Mouse (Mus musculus) large intestine, adult 2 months (tissue): ENCODE data around the gene Sec16b. TPM values are rescaled to one million over a fixed set of nuclear protein-coding genes. Genes with fewer than 3 reads are reported as not detected.

ENCODE experiments used
- DNase-seq: peaks from one replicate; pipeline ENCODE4 v3.0.0-alpha.2; 2012; ENCODE audit warnings: low read depth, low spot score
- WGBS: fragments of 180-500 bp; shearing (Covaris S2); methylation state at CpG from one replicate; pipeline ENCODE4 v1.1.7; 2018; 5-methylcytosine and 5-hydroxymethylcytosine counted together
- polyA plus RNA-seq: library from polyadenylated mRNA; depleted of rRNA; stranded (reverse); fragments of >200 nt; gene quantifications from 2 replicates; pipeline ENCODE4 v1.2.3, GENCODE M21; 2012

Gene Sec16b
- polyA plus RNA-seq, 1 experiment: 11.5 TPM

DNA sequence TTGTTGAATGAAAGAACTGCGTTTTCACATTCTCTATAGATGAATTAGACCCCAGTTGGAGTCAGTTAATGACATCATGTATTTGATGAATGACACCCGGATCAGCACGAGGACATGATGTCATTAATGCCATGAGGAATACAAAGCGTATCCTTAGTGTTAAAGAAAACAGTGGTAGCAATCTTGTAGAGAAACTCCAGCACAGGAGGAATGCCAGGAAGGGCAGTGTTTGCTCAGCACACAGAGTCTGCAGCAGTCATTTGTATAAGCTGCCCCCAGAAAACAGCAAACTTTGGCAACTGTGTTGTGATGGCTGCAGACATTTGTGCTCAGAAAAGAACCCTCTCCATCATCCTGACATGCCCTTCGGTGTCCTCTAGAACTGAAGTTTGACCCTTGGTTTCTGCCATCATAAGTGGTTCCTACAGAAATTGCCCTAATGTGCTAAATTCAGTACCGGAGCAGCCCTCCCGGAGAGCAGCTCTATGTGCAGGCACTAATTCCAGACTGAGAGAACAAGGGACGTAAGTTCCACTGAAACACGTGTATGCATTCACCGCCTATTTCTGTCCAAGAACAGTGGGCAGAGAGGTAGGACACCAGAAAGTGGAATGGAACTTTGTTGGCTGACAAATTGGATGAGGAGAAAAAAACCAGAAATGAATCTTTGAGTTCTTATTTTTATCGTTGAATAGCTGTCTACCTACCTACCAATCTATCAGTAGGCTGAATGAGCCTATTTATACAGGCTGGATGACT is 6.3 kb downstream of the Sec16b start:
- 61% methylated on average over 11 of the region's 11 CpGs for WGBS
- no peak for DNase-seq

DNA sequence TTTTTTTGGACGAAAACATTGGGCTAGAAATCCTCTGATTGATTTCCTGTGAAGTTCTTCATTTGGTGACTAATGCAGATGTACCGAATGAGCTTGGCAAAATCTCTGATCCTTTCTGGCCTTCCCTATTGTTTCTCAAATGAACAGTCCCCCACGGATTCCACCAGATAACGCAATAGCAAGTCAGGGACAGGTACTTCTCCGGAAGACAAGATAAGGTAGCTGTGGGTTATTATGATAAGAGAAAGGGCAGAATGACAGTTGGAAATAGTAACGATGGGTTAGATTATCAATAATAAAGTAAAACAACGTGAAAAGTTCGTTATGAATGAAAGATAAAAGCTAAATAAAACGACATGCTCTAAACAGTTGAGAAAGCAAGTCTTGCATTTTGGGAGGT is 7.0 kb downstream of the Sec16b start:
- no peak for DNase-seq
- WGBS: 87% methylated on average over 9 of the region's 9 CpGs

DNA sequence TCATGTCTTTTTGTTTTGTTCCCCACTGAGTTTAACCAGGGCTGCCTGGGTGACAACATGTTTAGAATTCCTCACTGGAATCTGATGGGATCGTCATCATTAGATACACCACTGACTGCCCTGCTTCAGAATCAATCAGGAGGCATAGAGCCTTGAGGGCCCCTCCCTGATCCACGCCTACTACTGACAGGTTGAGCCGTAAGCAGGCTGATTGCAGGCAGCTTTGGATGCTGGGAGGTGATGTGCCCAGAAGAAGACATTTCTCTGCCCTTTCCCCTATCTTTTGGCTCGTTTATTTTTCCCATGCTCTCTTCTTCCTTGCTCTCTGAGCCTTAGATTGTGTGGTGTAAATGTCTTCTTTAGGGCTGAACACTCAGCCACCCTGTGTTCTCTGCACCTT is 7.8 kb downstream of the Sec16b start:
- WGBS: 28% methylated on average over 4 of the region's 4 CpGs
- no peak for DNase-seq

DNA sequence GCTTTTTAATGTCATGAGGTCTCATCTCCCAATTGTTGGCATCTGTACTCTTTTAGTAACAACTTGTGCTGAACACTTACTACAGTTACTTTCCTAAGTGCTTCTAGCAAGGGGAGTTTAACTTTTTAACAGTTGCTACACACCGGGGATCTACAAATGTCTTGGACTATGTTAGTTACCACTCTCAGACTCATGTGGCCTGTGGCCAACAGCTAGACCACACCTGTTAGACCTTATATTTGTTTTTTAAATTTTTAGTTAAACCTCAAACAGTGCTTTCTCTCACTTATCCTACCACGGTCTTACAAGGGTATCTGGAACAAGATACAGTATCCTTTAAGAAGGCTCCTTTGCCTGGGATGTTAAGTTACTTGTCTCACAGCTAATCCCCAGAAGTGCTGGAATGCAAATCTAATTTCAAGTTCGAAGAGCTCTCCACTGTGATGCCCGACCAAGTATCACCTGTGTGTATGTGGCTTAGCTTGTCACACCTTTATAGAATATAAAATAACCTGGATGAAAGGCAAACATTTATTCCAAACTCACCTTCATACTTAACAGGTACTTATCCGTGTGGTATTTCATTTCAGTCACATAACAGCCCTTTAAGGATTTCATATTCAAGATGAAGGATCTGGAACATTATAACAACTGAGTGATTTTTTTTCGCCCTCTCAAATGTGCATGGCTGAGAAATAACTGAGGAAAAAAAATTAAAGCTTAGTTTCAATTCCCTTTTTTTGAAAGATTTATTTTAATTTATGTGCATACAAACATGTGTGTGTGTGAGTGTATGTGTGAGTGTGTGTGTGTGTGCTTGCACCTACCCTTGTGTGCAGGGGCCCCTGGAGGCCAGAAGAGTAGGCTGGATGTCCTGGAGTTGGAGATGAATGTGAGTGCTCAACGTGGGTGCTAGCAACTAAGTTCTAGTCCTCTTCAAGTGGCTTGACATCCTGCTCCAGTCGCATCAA is 10.6 kb downstream of the Sec16b start:
- DNase-seq: no peak
- 70% methylated on average over 8 of the region's 8 CpGs for WGBS

DNA sequence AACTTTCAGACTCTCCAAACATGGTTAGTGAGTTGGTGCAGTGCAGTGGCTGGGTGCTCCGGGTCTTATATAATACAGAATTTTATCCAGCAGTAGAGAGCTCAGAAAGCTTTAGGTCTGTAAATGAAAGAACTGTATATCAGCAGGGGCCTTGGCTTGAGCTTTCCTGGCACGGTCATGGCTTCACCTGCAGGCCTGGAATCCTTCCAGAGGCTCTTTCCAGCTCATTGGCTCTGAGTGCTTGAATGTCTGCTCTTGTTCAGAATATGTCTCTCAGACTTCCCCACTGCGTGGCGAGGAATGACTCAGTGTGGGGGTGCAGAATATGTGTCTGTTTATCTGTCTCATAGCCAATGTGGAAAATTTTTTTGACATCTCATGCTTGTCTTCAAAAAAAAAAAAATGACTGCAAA is 11.6 kb downstream of the Sec16b start:
- 7% methylated on average over 4 of the region's 4 CpGs for WGBS
- no peak for DNase-seq

DNA sequence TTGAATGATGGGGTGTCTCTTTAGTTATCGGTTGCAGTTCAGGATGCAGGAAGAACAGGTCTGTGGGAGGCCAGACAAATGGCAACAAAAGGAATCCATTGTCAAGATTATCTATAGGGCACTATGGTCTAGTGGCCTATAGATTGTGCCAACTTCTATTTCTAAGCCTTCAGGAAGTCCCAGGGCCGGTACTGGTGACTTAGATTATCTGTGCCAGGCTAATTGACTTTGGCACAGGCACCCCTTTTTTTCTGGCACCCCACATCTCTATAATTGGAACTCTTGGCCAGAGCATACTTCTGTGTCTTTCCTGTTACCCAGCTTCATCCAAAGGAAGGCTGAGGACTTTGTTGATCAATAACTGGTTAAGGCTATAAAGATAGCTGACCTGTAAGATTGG is 12.9 kb downstream of the Sec16b start:
- DNase-seq: no peak
- 39% methylated on average over 2 of the region's 2 CpGs for WGBS

DNA sequence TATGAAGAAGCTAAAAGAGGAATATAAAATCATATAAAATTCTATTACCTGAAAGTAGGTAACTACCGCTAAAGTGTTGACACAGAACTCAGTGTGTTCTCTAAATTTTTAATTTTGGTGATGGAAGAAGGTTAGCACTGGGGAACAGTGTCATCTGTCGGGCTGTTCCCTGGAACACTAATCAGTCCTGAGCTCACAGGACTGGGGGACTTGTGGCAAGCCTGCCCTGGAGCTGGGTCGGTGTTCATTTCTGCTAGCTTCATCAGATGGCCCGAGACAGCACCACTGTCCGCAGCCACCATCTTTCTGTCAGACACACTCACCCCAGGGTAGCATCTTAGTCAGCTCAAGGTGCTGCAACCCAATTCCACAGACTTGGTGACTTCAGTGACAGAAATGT is 15.8 kb downstream of the Sec16b start:
- no peak for DNase-seq
- 93% methylated on average over 5 of the region's 5 CpGs for WGBS

DNA sequence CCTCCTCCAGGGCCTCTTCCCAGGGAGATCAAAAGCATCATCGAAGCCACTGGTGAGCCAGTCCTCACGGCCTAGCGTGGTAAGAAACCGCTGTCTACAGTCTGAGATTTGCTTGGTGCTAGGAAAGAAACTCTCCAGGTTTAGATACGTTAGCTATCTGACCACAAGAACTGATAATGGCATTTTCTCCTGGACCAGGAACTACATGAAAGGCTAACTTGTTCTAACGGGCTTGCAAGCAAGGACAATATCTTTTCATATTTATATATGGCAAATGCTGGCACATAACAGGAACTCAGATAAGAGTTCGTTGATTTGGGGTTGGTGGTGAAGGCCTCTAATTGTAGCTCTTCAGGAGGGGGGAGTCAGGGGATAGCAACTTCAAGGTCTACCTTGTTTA is 18.2 kb downstream of the Sec16b start:
- DNase-seq: no peak
- WGBS: 34% methylated on average over 7 of the region's 7 CpGs

DNA sequence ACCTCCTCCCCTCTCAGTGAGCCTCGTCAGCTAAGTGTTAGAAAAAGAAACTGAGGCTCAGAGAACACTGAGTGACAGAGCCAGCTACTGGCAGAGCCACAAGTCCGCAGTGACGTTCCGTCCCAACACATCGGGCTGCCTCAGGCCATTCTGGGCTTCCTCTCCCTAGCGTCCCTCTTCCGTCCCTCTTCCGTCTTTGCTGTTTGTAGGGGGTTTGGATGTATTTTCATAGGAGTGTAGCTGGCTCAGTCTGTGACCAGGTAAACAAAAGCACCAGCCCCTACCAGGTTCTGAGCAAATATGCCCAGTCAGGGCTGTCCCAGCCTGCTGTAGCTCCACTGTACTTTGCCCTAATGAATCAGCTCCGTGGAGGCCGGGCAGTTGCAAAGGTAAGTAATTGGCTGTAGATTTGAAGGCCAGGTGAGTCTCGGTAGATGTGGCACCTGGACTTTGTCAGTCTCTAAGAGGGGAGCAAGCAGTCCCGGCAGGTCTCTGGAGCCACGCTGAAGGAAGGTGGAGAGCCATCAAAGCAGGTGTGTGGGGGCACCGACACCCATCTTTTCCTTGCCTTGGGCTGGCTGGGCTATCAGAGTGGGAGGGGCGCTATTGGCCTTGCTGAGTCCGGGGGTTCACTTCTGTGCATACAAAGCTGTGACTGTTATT is 19.3 kb downstream of the Sec16b start:
- WGBS: 47% methylated on average over 16 of the region's 16 CpGs
- peak; percentile 81 for DNase-seq

DNA sequence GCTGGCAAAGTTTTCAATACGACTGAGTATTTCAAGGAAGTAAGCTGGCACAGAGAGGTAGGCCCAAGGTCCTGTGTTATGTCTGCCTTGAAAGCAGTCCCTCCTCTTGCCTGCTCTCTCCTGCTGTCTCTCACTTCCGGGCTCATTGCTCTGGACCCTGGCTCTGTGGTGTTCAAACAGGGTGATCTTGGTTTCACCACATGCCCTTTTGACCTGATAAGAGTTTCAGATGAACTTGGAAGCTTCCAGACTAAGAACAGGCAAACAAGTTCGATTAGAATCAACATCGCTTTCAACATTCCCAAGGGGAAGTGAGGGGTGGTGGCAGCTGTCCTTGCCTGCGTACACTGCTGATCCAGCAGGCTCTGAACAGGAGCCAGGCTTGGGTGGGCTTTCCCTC is 20.1 kb downstream of the Sec16b start:
- 24% methylated on average over 5 of the region's 5 CpGs for WGBS
- DNase-seq: no peak

DNA sequence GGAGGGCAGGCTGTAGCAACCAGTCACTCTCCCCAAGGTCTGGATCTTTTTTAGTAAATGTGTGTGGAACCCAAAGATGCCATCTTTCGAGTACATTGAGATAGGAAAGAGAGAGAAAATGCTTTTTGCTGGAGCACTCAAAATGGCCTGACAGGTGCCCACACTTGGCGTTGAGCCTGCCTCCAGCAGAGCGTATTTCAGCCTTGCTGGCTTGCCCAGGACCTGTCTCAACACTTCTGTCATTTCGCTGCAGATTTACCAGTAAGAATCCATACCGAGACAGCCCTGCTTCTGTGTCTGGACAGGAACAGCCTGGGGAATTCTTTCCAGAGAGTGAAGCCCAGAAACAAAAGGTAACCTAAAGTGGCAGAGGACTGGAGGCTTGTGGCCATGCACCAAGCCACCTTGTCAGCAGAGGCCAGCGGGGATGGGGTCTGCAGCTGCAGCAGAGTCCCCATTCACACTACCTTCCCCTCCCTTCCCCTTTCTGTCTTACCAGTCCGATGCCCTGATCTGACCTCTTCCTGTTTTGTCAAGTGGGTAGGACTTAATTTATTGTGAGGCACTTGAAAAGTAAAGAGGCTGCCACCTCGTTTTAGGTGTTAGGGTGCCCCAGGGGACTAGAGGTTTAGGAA is 26.4 kb downstream of the Sec16b start:
- 68% methylated on average over 8 of the region's 8 CpGs for WGBS
- no peak for DNase-seq

DNA sequence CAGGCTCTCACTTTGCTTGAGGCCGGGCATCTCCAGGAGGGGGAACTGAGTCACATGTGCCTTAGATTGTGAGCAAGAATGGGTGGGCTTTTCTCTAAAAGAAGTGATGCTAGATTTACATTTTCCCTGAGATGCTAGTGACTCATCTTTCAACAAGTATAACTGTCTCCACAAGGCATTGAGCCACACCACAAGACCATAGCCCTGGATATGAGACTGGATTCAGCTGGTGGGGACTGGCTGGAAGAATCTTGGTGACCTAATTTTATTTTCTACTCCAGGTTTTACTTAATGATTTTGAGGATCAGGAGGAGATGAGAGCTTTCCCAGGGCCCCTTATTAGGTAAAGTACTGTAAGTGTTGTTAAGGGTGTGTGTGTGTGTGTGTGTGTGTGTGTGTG is 29.0 kb downstream of the Sec16b start:
- DNase-seq: no peak
- 87% methylated on average over 1 of the region's 1 CpGs for WGBS

DNA sequence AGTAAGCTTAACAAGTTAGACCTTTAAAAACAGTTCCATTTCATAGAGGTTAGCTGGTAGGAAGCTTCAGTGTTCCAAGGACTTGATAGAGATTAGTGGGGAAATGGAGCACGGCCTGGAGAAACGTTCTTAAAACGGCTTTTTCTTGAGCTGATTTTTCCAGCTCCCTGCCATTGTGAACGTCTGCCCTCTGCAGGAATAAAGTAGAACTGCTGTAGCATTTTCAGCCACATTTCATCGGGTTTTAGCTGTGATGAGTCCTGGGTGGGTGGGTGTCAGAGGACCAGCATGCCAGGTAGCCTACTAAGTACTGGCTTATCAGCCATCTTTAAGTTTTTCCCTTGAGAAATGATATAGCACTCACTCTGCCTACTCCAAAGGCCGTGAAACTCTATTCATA is 29.9 kb downstream of the Sec16b start:
- WGBS: 14% methylated on average over 6 of the region's 6 CpGs
- no peak for DNase-seq

DNA sequence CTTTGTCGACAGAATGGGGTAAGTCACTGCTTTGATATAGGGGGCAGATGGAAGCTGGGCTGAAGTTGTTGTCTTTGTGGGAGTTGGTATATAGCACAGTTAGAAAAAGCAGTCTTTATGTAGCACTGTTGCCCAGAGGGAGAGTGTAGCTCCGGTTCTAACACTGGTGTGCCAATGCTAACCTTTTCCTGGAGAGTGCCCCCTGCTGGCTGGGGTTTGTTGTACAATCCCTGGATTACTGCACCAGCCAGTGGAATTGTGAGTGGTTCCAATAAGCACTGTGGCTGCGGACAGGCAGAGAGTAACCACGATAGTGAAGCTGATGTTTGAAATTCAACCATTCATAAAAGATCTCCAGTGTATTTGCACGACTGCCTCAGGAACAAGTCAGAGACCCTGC is 31.1 kb downstream of the Sec16b start:
- no peak for DNase-seq
- 79% methylated on average over 5 of the region's 5 CpGs for WGBS

DNA sequence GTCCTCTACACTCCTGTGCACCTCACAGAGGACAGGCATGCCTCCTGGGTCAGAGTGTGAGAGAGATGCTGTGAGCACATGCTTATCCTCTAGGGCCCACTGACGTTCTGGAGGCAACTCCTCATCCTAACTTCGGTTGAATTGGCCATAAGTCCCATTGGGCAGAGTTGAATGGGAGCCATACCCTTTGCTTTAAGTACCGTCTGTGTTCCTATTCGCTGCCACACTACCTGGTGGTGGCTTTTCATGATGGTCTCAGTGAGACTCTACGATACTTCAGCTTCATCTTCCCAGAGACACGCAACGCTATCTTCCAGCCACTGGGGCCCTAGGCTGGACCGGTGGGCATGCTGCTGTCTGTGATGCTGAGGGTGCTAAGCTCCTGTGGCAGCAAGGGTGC is 38.5 kb downstream of the Sec16b start:
- no peak for DNase-seq
- WGBS: 96% methylated on average over 8 of the region's 8 CpGs

DNA sequence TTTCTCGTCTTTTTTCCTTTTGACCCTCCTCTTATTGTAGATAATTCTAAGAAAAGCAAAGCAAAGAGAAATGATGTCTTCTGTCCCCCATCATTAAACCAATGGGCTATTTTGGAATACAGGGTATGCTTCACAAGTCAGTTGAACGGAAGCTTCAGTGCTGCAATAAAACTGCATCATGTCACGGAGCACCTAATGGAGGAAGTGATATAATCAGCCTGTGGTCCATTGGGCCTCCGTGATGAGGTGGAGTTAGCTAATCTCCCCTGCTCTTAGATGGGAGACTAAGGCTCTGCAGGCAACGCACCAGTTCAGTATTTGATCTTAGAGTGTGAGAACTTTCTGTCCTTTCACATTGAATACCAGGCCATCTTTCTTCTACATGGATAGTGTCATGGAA is 41.1 kb downstream of the Sec16b start:
- 77% methylated on average over 5 of the region's 5 CpGs for WGBS
- no peak for DNase-seq

DNA sequence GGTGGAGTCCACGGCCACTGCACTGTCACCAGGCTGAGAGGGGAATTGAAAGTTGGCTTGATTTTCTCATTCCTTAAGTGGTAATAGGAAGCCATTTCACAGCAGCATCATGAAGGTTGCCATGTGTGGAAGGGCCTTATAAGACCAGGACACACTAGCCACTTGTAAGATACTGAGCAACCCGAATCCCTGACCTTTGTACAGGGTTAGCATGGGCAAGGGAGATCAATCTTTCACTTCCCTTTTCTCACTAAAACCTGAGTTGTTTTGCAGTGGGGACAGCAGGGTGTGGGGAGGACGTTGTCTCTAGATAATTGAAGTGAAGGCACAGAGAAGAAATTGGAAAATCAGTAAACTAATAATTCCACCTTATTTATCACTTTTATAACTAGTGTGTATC is 43.2 kb downstream of the Sec16b start:
- 57% methylated on average over 3 of the region's 3 CpGs for WGBS
- DNase-seq: no peak

DNA sequence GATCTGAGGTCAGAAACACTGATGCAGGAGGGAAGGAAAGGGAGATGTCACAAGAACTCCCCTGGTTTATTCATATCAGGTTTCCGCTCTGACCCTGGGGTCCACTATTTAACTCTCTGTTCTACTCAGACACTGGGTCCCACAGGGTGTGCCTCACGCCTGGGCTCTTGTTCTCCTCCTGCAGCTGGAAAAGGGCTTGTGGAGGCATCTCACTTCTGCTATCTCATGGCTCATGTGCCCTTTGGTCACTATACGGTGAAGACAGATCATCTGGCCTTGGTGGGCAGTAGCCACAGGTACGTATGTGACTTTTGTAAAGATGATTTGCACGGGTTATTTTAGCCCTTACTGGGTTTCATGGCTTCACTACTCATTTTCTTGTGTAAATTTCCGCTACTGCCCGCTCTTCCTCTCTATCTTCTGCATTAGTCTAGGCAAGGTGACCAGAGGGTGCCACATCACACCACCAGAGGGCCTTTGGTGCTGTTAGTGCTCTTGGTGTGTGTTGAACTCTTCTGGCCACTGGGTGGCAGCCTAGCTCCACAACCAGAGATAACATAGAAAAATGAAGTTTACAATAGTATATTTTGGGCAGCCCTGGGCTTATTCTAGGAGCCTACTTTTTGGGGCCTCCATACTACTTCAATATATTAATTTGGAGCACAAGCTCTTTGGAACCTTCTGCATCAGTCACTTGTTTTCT is 46.4 kb downstream of the Sec16b start:
- no peak for DNase-seq
- 79% methylated on average over 7 of the region's 7 CpGs for WGBS

DNA sequence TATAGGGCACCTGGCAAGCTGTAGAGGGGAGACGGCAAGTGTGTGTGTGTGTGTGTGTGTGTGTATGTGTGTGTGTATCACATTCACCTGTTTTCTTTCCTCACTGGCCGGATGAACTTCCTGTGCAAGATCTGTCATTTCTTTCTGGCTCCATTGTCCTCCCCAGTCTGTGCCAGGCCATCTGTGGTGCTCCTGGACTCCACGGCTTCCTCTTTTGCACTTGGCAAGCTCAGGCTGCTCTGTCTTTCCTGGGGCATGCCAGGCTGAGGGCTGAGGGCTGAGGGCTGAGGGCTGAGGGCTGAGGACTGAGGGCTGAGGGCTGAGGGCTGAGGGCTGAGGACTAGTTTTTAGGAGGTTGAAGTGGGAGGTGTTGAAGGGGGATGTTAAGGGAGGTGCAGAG is 47.6 kb downstream of the Sec16b start:
- 80% methylated on average over 3 of the region's 3 CpGs for WGBS
- no peak for DNase-seq
